Mouse (Mus musculus) liver, adult 2 months (tissue): Measurements from ENCODE around the gene Tpo.

ENCODE experiments used
- CTCF ChIP-seq: fragments of 200-500 bp; IDR thresholded peaks from 2 replicates; pipeline ENCODE4 v1.5.1; 2011; ENCODE audit warnings: low read depth, low read length, control low read depth
- POLR2A ChIP-seq: fragments of 200-500 bp; IDR thresholded peaks from 2 replicates; pipeline ENCODE4 v1.6.1; 2011; ENCODE audit warnings: low read length, control low read depth; ENCODE audit not compliant: insufficient read depth; ENCODE audit errors: extremely low read depth

- no peak for TF ChIP-seq POLR2A
- no peak for TF ChIP-seq CTCF
These were observed 29.4 kb upstream of the Tpo start for GRCm38 (mm10) chr12:30161731-30162406.
